Mouse (Mus musculus) heart, postnatal 25 days (tissue): ENCODE data around the gene Fbxo41. TPM values are rescaled to one million over a fixed set of nuclear protein-coding genes. Genes with fewer than 3 reads are reported as not detected.

Experiments
- DNase-seq: peaks from one replicate; pipeline ENCODE4 v3.0.0; 2022; ENCODE audit warnings: low spot score
- intact Hi-C: fragments of 180-260 bp; cut with DNase I; formaldehyde crosslinking; loops from one replicate; pipeline ENCODE4 v1.15.1; 2025
- total RNA-seq, 2 experiments: library from RNA; stranded (reverse); gene quantifications; 2 replicates each; pipeline ENCODE4 v1.2.3; 2021

The Fbxo41 gene
- not detected for total RNA-seq

- intact Hi-C loops = no loop called here
- DNase-seq = no peak
Observed at GRCm38 (mm10) chr6:85502911-85503250, at the start of gene Fbxo41. Gene Fbxo41, minus strand, starts transcription at chr6:85502994.

- intact Hi-C loops = no loop called here
- DNase-seq = no peak
Observed at GRCm38 (mm10) chr6:85547642-85548041, 44.8 kb upstream of the Fbxo41 start.

- no peak for DNase-seq
- intact Hi-C loops = no loop called here
Observed at GRCm38 (mm10) chr6:85544251-85544881, 41.6 kb upstream of the Fbxo41 start.

- intact Hi-C loops = no loop called here
- DNase-seq = no peak
Observed at GRCm38 (mm10) chr6:85543351-85544175, 40.8 kb upstream of the Fbxo41 start.

GRCm38 (mm10) chr6:85522825-85523224 lies 20.0 kb upstream of the Fbxo41 start:
- no peak for DNase-seq
- intact Hi-C loops = no loop called here

GRCm38 (mm10) chr6:85522026-85522425 lies 19.2 kb upstream of the Fbxo41 start:
- DNase-seq = no peak
- intact Hi-C loops = no loop called here

- no peak for DNase-seq
- intact Hi-C loops = no loop called here
Observed at GRCm38 (mm10) chr6:85518091-85518693, 15.4 kb upstream of the Fbxo41 start.

GRCm38 (mm10) chr6:85515941-85516340 lies 13.1 kb upstream of the Fbxo41 start:
- intact Hi-C loops = no loop called here
- no peak for DNase-seq

GRCm38 (mm10) chr6:85513531-85513910 lies 10.7 kb upstream of the Fbxo41 start, which contains the start of gene Egr4:
Gene Egr4, minus strand, starts transcription at chr6:85513589.
- intact Hi-C loops = no loop called here
- no peak for DNase-seq

- intact Hi-C loops = no loop called here
- no peak for DNase-seq
Observed at GRCm38 (mm10) chr6:85512577-85513530, 10.1 kb upstream of the Fbxo41 start.

- intact Hi-C loops = no loop called here
- DNase-seq = no peak
Observed at GRCm38 (mm10) chr6:85512056-85512440, 9.3 kb upstream of the Fbxo41 start.

- no peak for DNase-seq
Observed at GRCm38 (mm10) chr6:85511286-85512055, 8.7 kb upstream of the Fbxo41 start.

GRCm38 (mm10) chr6:85510476-85510875 lies 7.7 kb upstream of the Fbxo41 start:
- DNase-seq = no peak
- intact Hi-C loops = no loop called here

More at GRCm38 (mm10) chr6:85511286-85512055, 8.7 kb upstream of the Fbxo41 start:
- intact Hi-C loops = no loop called here

- intact Hi-C loops = no loop called here
- DNase-seq = no peak
Observed at GRCm38 (mm10) chr6:85508602-85509001, 5.8 kb upstream of the Fbxo41 start.

- no peak for DNase-seq
- intact Hi-C loops = no loop called here
Observed at GRCm38 (mm10) chr6:85504908-85505307, 2.1 kb upstream of the Fbxo41 start.

- intact Hi-C loops = no loop called here
- DNase-seq = no peak
Observed at GRCm38 (mm10) chr6:85502103-85502910, 487 bp downstream of the Fbxo41 start.

GRCm38 (mm10) chr6:85501571-85502102 lies 1.2 kb downstream of the Fbxo41 start:
- no peak for DNase-seq
- intact Hi-C loops = no loop called here

GRCm38 (mm10) chr6:85500416-85500815 lies 2.4 kb downstream of the Fbxo41 start:
- no peak for DNase-seq
- intact Hi-C loops = no loop called here
